Mouse (Mus musculus): ENCODE data around the gene Sh3gl1. TPM values are rescaled to one million over a fixed set of nuclear protein-coding genes. Genes with fewer than 3 reads are reported as not detected.

Gene Sh3gl1
- polyA plus RNA-seq (2017; shearing (Covaris generic)), result 137 TPM

DNA sequence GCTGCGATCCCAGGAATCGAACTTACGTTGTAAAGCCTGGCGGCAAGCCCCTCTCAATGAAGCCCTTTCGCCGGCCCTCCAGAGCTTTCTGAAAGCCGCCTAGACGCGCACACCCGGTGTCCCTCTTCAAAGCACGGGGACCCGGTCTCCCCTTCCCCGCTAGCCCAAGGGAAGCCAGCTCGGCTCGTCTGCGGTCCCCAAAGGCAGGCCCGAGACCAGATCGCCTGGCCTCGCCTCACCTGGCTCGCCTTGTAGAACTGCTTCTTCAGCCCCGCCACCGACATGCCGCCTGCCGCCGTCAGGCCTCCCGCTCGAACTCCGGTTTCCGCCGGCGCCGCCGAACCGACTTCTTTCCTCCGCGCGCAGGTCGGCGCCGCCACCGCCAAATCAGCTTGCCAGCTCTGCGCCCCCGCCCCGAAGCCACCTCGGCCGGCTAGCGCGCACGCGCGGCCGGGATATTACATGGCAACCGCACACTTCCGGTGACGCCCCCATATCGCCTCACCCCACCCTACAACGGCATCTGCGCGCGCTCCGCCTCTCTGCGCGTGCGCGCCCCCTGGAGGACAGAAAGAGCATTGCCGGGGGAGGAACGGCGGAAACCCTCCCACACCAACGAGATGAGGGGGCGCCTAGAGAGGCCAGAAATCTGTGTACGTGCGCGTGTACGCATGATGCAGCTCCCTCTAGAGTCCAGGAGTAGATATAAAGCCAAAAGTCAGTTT is at the start of gene Sh3gl1:
Gene Sh3gl1, minus strand, starts transcription at position 460 of the 725 bp plus-strand sequence.

DNA sequence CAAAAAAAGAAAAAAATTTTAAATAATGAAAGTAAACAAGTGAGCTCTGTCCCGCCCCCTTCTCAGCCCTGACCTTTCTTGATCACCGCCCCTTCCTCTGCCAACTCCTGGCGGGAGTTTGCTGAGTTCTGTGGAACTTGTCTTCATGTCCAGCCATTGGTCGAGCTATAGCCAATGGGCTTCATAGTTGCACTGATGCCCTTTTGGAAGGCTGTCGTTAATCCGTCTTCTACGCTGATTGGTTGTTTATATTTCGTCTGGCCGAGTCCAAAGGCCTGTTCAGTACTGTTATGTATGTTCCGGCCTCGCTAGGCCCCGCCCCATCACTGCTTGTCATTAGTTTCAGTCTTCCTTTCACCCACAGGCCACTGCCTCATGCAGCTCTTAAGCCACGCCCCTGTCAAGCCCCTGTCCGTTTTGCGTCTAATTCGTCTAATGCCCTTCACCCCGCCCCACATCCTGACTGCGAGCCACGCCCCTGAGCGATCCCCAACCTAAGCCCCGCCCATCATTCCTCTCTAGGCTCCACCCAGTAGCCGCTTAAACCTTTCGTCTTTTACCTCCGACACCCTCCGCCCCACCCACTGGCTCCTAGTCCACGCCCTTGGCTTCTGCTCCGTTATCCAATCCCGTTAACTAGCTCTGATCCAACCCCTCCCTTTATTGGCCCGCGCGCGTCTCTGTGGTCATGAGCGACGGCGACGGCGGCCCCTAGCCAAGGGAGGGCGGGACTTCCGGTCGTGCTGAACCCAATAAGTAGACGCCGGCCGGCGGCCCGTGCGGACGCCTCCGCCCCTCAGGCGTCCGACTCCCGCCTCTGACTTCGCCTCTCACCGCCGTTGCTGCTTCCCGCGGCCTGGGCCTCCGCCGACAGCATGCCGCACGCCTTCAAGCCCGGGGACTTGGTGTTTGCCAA is 42.7 kb upstream of the Sh3gl1 start, which contains the start of gene Hdgfl2:
Gene Hdgfl2, plus strand, starts transcription at position 755 of the 916 bp plus-strand sequence.

DNA sequence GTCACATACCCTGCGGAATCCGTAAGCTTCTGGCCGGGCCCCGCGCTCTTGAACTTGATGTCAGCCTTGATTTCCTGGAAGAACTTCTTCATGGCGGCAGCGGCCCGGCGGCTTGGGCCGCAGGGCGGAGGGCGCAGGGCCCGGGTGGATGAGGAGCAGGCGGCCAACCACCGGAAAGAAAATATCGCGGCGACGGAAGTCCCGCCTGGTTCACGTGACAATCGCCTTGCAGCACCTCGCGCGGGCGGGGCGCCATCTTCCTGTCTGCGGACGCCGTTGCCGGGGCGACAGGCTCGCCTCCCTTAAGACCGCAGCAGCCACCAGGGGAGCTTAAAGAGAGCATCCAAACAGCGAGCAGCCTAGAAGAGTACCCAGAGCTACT is 38.4 kb upstream of the Sh3gl1 start, which contains the start of gene Ubxn6:
Gene Ubxn6, minus strand, starts transcription at position 202 of the 382 bp plus-strand sequence.

DNA sequence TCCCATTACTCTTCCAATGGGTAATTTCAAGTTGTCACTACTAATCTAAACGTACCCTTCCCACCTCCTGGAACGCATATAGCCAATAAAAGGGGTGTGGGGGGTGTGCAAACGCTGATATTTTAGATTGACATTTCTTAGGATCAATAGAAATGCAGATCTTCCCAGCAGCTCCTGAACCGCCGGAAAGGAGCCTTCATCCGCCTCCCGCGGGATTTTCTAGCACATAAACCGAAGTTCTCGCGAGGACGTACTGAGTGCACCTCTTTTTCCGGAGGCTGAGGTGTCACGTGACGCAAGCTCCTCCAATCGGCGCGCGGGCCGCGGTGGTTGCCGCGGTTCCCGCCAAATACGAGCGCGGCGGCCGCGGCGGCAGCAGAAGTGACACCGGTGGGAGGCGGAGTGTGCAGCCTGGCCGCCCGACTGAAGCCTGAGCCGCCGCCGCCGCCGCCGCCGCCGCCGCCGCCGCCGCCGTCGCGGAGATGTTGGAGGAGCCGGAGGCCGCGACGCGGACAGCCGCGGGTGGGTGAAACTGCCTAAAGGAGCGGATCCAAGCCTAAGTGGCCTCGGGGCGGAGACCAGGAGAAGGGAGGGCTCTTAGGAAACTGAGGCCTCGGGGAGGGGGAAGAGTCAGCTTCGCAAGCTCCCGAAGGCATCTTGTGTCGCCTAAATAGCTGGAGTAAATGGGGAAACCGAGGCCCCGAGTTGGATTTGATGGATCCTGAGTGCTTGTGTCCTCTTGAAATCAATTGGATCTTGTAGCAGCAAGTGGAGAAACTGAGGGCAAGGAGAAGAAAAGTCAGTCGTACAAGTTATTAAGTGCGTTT is 3.8 kb upstream of the Sh3gl1 start, which contains the start of gene Chaf1a:
Gene Chaf1a, plus strand, starts transcription at position 410 of the 827 bp plus-strand sequence.

DNA sequence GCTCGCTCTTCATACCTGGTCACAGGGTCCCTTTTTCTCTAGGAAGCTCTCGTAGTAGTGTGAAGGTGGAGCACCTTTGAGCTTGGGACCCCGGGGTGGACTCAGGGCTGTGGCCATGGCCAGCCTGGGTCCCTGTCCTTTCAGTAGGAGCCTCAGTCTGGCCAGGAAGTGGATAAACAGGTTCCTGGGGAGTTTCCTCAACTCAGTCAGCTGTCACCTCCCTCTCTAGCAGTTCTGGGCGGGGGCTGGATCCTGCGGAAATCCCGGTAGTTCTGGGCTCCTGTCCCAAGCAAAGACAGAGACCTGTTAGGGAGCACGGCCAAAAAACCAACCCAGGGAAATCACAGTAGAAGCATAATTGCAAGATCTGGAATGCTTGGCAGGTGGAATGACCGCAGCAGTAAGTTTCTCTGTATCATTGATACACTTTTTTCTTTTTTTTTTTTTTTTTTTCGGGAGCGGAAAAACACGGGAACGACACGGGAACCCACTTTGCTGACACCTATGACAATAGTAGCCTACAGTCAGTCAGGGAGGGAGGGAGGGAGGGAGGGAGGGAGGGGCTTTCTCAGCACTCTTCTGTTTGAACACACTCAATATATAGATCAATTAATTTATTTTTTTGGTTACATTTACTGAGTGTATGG is 30.9 kb downstream of the Sh3gl1 start, which contains the start of the genes Stap2 and Mpnd:
Gene Stap2, minus strand, starts transcription at position 170 of the 647 bp plus-strand sequence.
Gene Mpnd, plus strand, starts transcription at position 297 of the 647 bp plus-strand sequence.

DNA sequence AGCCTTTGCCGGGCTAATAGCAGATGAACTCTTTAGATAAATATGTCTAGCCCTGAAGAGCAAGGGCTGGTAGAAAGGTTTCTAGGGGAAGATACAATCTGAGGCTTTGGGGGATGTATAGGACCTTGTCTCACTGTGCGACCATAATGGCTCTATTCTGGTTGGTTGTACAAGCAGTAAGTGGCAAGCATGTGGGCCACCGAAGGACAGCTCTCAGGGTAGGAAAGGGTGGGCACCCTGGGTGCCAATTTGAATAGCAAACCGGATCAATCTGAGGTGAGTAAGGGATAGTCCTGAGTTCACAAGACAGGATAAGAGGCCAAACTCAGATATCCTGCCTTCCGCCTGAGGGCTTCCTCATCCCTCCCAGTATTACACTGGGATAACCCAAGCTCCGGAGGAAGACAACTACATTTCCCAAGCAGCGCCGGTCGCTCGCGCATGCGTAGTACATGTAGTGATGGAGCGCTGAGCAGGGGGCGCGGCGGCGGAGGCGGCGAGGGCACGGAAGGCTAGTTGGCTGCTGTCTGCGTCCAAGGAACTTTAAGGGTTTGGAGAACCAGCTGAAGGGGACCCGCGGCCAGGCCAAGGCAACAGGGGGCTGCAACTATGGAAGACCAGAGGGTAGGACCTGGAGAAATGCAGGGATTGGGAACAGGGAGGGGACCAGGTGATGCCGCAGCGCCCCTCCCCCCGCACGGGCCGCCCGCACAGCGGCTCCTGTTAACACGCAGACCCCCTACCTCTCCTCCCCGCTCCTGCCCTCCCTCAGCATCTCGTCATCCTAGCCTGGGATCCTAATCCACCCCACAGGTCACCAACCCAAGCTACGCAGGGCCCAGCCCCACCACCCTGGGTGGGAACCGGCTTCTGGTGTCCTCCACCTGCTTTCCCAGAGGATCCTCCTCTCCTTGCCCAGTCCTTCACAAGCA is 50.1 kb downstream of the Sh3gl1 start, which contains the start of gene Fsd1:
Gene Fsd1, plus strand, starts transcription at position 480 of the 932 bp plus-strand sequence.

DNA sequence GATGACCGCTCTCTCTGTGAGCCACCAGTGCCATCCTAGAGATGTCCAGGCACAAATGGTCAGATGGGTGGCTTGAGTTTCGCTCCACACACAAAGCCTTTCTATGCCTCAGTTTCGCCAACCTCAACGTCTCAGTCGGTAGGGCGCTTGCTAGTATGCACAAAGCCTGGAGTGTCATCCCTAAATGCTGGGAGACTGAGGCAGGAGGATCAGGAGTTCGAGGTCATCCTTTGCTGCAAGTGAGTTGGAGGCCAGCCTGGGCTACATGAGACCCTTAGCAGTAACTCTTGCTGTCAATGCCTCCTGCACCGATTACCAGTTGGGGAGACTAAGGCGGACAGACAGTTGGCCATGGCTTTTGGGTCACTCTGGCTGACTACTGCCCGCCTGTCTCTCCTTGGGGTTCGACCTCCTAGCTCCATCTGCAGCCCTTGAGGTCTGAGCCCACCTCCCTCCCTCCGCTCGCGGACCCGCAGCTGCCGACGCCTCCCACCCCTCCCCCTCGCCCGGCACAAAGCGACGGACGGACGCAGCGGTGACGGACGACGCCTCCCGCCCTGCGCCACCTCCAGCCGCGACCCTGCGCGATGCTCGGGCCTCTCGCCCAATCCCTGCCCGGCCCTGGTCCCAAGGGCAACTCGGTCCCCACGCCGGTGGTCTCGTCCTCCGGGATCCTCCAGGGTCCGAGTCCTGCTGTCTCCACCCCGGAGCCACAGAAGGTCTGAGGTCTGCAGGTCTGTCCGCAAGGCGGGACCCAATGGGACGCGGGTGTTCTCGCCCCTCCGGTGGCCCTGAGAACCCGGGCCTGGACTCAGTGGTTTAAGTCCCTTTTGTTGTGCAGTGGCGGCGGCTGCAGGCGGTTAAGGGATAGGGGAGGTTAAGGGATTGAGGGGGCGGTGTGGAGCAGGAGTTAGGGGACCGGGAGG is 66.2 kb downstream of the Sh3gl1 start, which contains the start of gene Shd:
Gene Shd, plus strand, starts transcription at position 502 of the 926 bp plus-strand sequence.

Other genes starting within 250 kb of the Sh3gl1 start
- gene Zfp119a, start 157.7 kb downstream of the Sh3gl1 start, polyA plus RNA-seq (2017; shearing (Covaris generic)), result 17.7 TPM
- gene Zfp959, start 144.5 kb downstream of the Sh3gl1 start, polyA plus RNA-seq (2017; shearing (Covaris generic)), result 37.1 TPM
- gene Zfp119b, start 87.1 kb downstream of the Sh3gl1 start, polyA plus RNA-seq (2017; shearing (Covaris generic)), result 6.9 TPM
- gene Ebi3, start 84.0 kb downstream of the Sh3gl1 start, polyA plus RNA-seq (2017; shearing (Covaris generic)), result 0.33 TPM
- gene Yju2, start 77.5 kb downstream of the Sh3gl1 start, polyA plus RNA-seq (2017; shearing (Covaris generic)), result 32.0 TPM
- gene Shd, start 66.2 kb downstream of the Sh3gl1 start, polyA plus RNA-seq (2017; shearing (Covaris generic)), result 1.0 TPM
- gene Fsd1, start 50.1 kb downstream of the Sh3gl1 start, polyA plus RNA-seq (2017; shearing (Covaris generic)), result not detected
- 2.3 TPM for gene Stap2, start 31.1 kb downstream of the Sh3gl1 start, polyA plus RNA-seq (2017; shearing (Covaris generic))
- gene Mpnd, start 30.9 kb downstream of the Sh3gl1 start, polyA plus RNA-seq (2017; shearing (Covaris generic)), result 158 TPM
- 1.3 TPM for gene Chaf1a, start 3.8 kb upstream of the Sh3gl1 start, polyA plus RNA-seq (2017; shearing (Covaris generic))
- 64.9 TPM for gene Ubxn6, start 38.4 kb upstream of the Sh3gl1 start, polyA plus RNA-seq (2017; shearing (Covaris generic))
- 113 TPM for gene Hdgfl2, start 43.0 kb upstream of the Sh3gl1 start, polyA plus RNA-seq (2017; shearing (Covaris generic))
- not detected for gene Plin4, start 73.2 kb upstream of the Sh3gl1 start, polyA plus RNA-seq (2017; shearing (Covaris generic))
- not detected for gene Plin5, start 81.0 kb upstream of the Sh3gl1 start, polyA plus RNA-seq (2017; shearing (Covaris generic))
- not detected for gene Lrg1, start 85.4 kb upstream of the Sh3gl1 start, polyA plus RNA-seq (2017; shearing (Covaris generic))
- gene Sema6b, start 103.7 kb upstream of the Sh3gl1 start, polyA plus RNA-seq (2017; shearing (Covaris generic)), result not detected
- 22.7 TPM for gene Tnfaip8l1, start 125.8 kb upstream of the Sh3gl1 start, polyA plus RNA-seq (2017; shearing (Covaris generic))
- gene Mydgf, start 147.3 kb upstream of the Sh3gl1 start, polyA plus RNA-seq (2017; shearing (Covaris generic)), result 48.9 TPM
- gene Dpp9, start 182.3 kb upstream of the Sh3gl1 start, polyA plus RNA-seq (2017; shearing (Covaris generic)), result 44.4 TPM
- 10.0 TPM for gene Fem1a, start 220.2 kb upstream of the Sh3gl1 start, polyA plus RNA-seq (2017; shearing (Covaris generic))
- 2.6 TPM for gene Ticam1, start 240.2 kb upstream of the Sh3gl1 start, polyA plus RNA-seq (2017; shearing (Covaris generic))

All from effector memory CD4-positive, alpha-beta T cell, adult 7 months (primary cell).